Mouse (Mus musculus) limb, embryonic 14.5 days (tissue): ENCODE results near the gene Slc26a1. TPM values are rescaled to one million over a fixed set of nuclear protein-coding genes. Genes with fewer than 3 reads are reported as not detected.

Experiments
- ATAC-seq: fragments of 200-750 bp; cut with Nextera tagmentation; 2 replicates; pipeline ENCODE4 v1.8.0; 2017; ENCODE audit warnings: low read depth, moderate number of reproducible peaks, moderate TSS enrichment; ENCODE audit not compliant: low FRiP score
- DNase-seq: peaks from one replicate; pipeline ENCODE4 v3.0.0-alpha.2; 2015; ENCODE audit warnings: low spot score
- H3K27ac ChIP-seq: fragments of 300-500 bp; sonication (generic); replicated peaks from 2 replicates; pipeline ENCODE4 v1.5.1; 2014; ENCODE audit warnings: low read depth, mild to moderate bottlenecking, low read length, moderate library complexity, mixed read lengths
- H3K27me3 ChIP-seq: fragments of 300-500 bp; sonication (generic); 2 replicates; pipeline ENCODE4 v1.6.1; 2014; ENCODE audit warnings: low read length, mixed read lengths; ENCODE audit not compliant: control insufficient read depth, insufficient read depth
- H3K36me3 ChIP-seq: fragments of 300-500 bp; sonication (generic); 2 replicates; pipeline ENCODE4 v1.6.1; 2014; ENCODE audit warnings: mild to moderate bottlenecking, low read length, moderate library complexity, mixed read lengths; ENCODE audit not compliant: control insufficient read depth, insufficient read depth
- H3K4me1 ChIP-seq: fragments of 300-500 bp; sonication (generic); 2 replicates; pipeline ENCODE4 v1.6.1; 2014; ENCODE audit warnings: antibody characterized with exemption, low read length, mixed read lengths; ENCODE audit not compliant: control insufficient read depth, insufficient read depth
- H3K4me2 ChIP-seq: fragments of 300-500 bp; sonication (generic); replicated peaks from 2 replicates; pipeline ENCODE4 v1.6.1; 2014; ENCODE audit warnings: low read depth, mild to moderate bottlenecking, low read length, moderate library complexity; ENCODE audit not compliant: severe bottlenecking
- H3K4me3 ChIP-seq: fragments of 300-500 bp; sonication (generic); replicated peaks from 2 replicates; pipeline ENCODE4 v1.5.1; 2014; ENCODE audit warnings: low read length
- H3K9ac ChIP-seq: fragments of 300-500 bp; sonication (generic); 2 replicates; pipeline ENCODE4 v1.6.1; 2014; ENCODE audit warnings: mild to moderate bottlenecking, low read depth, low read length, moderate library complexity; ENCODE audit not compliant: severe bottlenecking
- H3K9me3 ChIP-seq: fragments of 300-500 bp; sonication (generic); 2 replicates; pipeline ENCODE4 v1.6.1; 2016; ENCODE audit warnings: low read length; ENCODE audit not compliant: control insufficient read depth
- POLR2A ChIP-seq: fragments of 200-500 bp; IDR thresholded peaks from 2 replicates; pipeline ENCODE4 v1.8.0; 2012; ENCODE audit warnings: inconsistent platforms, mild to moderate bottlenecking, moderate library complexity, borderline replicate concordance; ENCODE audit not compliant: insufficient read depth, insufficient read length; ENCODE audit errors: extremely low read depth
- WGBS: fragments of 180-500 bp; shearing (Covaris S2); extraction: QIAGEN DNeasy Blood & Tissue Kit; methylation state at CpG from one replicate; pipeline ENCODE4 v1.1.7; 2014; 5-methylcytosine and 5-hydroxymethylcytosine counted together
- polyA plus RNA-seq, 2 experiments: library from polyadenylated mRNA; depleted of rRNA in 1 of 2; stranded (reverse) in 1 of 2; unstranded in 1 of 2; fragments of >200 nt; fragmentation: Nextera tagmentation in 1 of 2; extraction: Ambion mirVana in 1 of 2; gene quantifications; 2 replicates each; pipeline versions ENCODE4 v1.2.1 to v1.2.3; 2012 to 2014

The Slc26a1 gene
- polyA plus RNA-seq, 2 experiments, result 1.3 to 1.4 TPM

- Histone ChIP-seq H3K27me3 (no peaks in the 10 kb centered on the region), H3K4me3 (no peak overlapping the region), H3K27ac (no peak overlapping the region), H3K9me3 (no peaks in the 10 kb centered on the region), H3K4me2 (no peak overlapping the region), H3K9ac (no peak overlapping the region), H3K4me1 (peaks cover 8% of the 10 kb centered on the region), H3K36me3 (peaks cover 52% of the 10 kb centered on the region)
- 73% methylated on average over 5 of the region's 5 CpGs for WGBS
- TF ChIP-seq POLR2A, result no peak
- ATAC-seq, result no peak
- no peak for DNase-seq
These were observed 18.0 kb downstream of the Slc26a1 start for GRCm38 (mm10) chr5:108657406-108657805.

GRCm38 (mm10) chr5:108655891-108656650, 19.3 kb downstream of the Slc26a1 start:
- Histone ChIP-seq H3K9me3 (no peaks in the 10 kb centered on the region), H3K4me3 (no peak overlapping the region), H3K36me3 (peaks cover 60% of the 10 kb centered on the region), H3K9ac (no peak overlapping the region), H3K27me3 (no peaks in the 10 kb centered on the region), H3K4me2 (no peak overlapping the region), H3K27ac (no peak overlapping the region), H3K4me1 (peaks cover 8% of the 10 kb centered on the region)
- ATAC-seq, result no peak
- TF ChIP-seq POLR2A, result no peak
- DNase-seq, result no peak
- WGBS, result 93% methylated on average over 15 of the region's 15 CpGs

- H3K9me3 ChIP-seq, result no peaks in the 10 kb centered on the region
- WGBS, result 96% methylated on average over 9 of the region's 9 CpGs
- ATAC-seq (no peak), DNase-seq (no peak)
- H3K9ac ChIP-seq, result no peak overlapping the region
- no peak for TF ChIP-seq POLR2A
- H3K36me3 ChIP-seq, result peaks cover 66% of the 10 kb centered on the region
- no peak overlapping the region for H3K27ac ChIP-seq
- no peaks in the 10 kb centered on the region for H3K27me3 ChIP-seq
- no peak overlapping the region for H3K4me2 ChIP-seq
- peaks cover 8% of the 10 kb centered on the region for H3K4me1 ChIP-seq
- no peak overlapping the region for H3K4me3 ChIP-seq
These were observed 20.0 kb downstream of the Slc26a1 start for GRCm38 (mm10) chr5:108655381-108655780.

GRCm38 (mm10) chr5:108654444-108654990, 20.9 kb downstream of the Slc26a1 start:
- Histone ChIP-seq H3K4me3 (no peak overlapping the region), H3K27me3 (no peaks in the 10 kb centered on the region), H3K36me3 (peaks cover 73% of the 10 kb centered on the region), H3K4me1 (peaks cover 3% of the 10 kb centered on the region), H3K27ac (no peak overlapping the region), H3K9ac (no peak overlapping the region), H3K9me3 (no peaks in the 10 kb centered on the region), H3K4me2 (no peak overlapping the region)
- no peak for ATAC-seq
- 94% methylated on average over 10 of the region's 10 CpGs for WGBS
- no peak for TF ChIP-seq POLR2A
- DNase-seq, result no peak

GRCm38 (mm10) chr5:108653341-108653740, 22.0 kb downstream of the Slc26a1 start:
- no peak for DNase-seq
- TF ChIP-seq POLR2A, result no peak
- H3K27ac ChIP-seq, result no peak overlapping the region
- no peaks in the 10 kb centered on the region for H3K4me1 ChIP-seq
- H3K9me3 ChIP-seq, result no peaks in the 10 kb centered on the region
- no peaks in the 10 kb centered on the region for H3K27me3 ChIP-seq
- no peak overlapping the region for H3K4me2 ChIP-seq
- 91% methylated on average over 6 of the region's 6 CpGs for WGBS
- H3K4me3 ChIP-seq, result no peak overlapping the region
- no peak for ATAC-seq
- H3K9ac ChIP-seq, result no peak overlapping the region
- peaks cover 85% of the 10 kb centered on the region for H3K36me3 ChIP-seq
